ENCODE assay signal across 14 mouse cellular contexts in genomic region chr2:4399721-4400120, GRCm38 (mm10).
DNase-seq lines count a peak whose midpoint lies in the region; ATAC-seq and TF ChIP-seq lines count a peak whose summit lies in the region.
"Had no signal": no experiment of that assay in that cellular context is flagged by ENCODE, and none has a peak within 500 bp of the region (broad histone marks: within the 10 kb centered on the region; RNA-seq: fewer than 3 reads in every experiment).

No protein-coding gene starts in this region.

- H3K27me3 ChIP-seq in neural tube, embryonic 12.5 days (replicated peaks), result no peaks in the 10 kb centered on the region
- H3K27me3 ChIP-seq in hindbrain, embryonic 12.5 days, result no peaks in the 10 kb centered on the region
- no peaks in the 10 kb centered on the region for H3K27me3 ChIP-seq in midbrain, embryonic 11.5 days (ENCODE audit: control insufficient read depth, insufficient read depth, low read length)
- no peaks in the 10 kb centered on the region for H3K27me3 ChIP-seq in cerebellum, adult 2 months (ENCODE audit: control insufficient read depth, insufficient read depth, low read length)
- no peaks in the 10 kb centered on the region for H3K27me3 ChIP-seq in heart, embryonic 12.5 days (replicated peaks)
- H3K27me3 ChIP-seq: Patski; stomach, embryonic 15.5 days had no signal

- peaks cover 26% of the 10 kb centered on the region for H3K4me1 ChIP-seq in neural tube, embryonic 12.5 days
- H3K4me1 ChIP-seq in hindbrain, embryonic 12.5 days, result peaks cover 35% of the 10 kb centered on the region
- peaks cover 8% of the 10 kb centered on the region; the same call in 1 of the 2 replicates for H3K4me1 ChIP-seq in midbrain, embryonic 11.5 days (ENCODE audit: control insufficient read depth, insufficient read depth, low read length)
- no peaks in the 10 kb centered on the region for H3K4me1 ChIP-seq in cerebellum, adult 2 months (ENCODE audit: control insufficient read depth, insufficient read depth, low read length)
- H3K4me1 ChIP-seq in heart, embryonic 12.5 days (replicated peaks), result peaks cover 13% of the 10 kb centered on the region

- ATAC-seq in neural tube, embryonic 12.5 days (ENCODE audit: low FRiP score, low read depth), result no peak
- no peak for ATAC-seq in hindbrain, embryonic 12.5 days (ENCODE audit: low FRiP score)
- ATAC-seq in midbrain, embryonic 11.5 days (ENCODE audit: low FRiP score), result no peak
- ATAC-seq in megakaryocyte-erythroid progenitor cell, adult 5-6 weeks (replicated peaks; ENCODE audit: low FRiP score, low TSS enrichment, poor library complexity, severe bottlenecking), result no peak
- no peak for ATAC-seq in erythroblast, adult 5-6 weeks (replicated peaks; ENCODE audit: low FRiP score, poor library complexity, severe bottlenecking)
- ATAC-seq in heart, embryonic 12.5 days (ENCODE audit: insufficient number of reproducible peaks, low FRiP score), result no peak
- ATAC-seq: Patski had no signal

- H3K9me3 ChIP-seq in neural tube, embryonic 12.5 days, result no peaks in the 10 kb centered on the region
- no peaks in the 10 kb centered on the region for H3K9me3 ChIP-seq in hindbrain, embryonic 12.5 days (replicated peaks)
- H3K9me3 ChIP-seq in midbrain, embryonic 11.5 days (ENCODE audit: control insufficient read depth, low read length), result no peaks in the 10 kb centered on the region
- peaks cover 6% of the 10 kb centered on the region; the same call in 1 of the 2 replicates for H3K9me3 ChIP-seq in heart, embryonic 12.5 days (replicated peaks)
- H3K9me3 ChIP-seq: stomach, embryonic 15.5 days had no signal

- H3K4me3 ChIP-seq in neural tube, embryonic 12.5 days, result no peak overlapping the region
- no peak overlapping the region for H3K4me3 ChIP-seq in hindbrain, embryonic 12.5 days
- no peak overlapping the region for H3K4me3 ChIP-seq in midbrain, embryonic 11.5 days (ENCODE audit: low read depth, low read length)
- no peak overlapping the region for H3K4me3 ChIP-seq in cerebellum, adult 2 months (replicated peaks; ENCODE audit: insufficient read depth, low read depth, low read length)
- H3K4me3 ChIP-seq in heart, embryonic 12.5 days, result no peak overlapping the region
- H3K4me3 ChIP-seq: stomach, embryonic 15.5 days had no signal

- H3K36me3 ChIP-seq in neural tube, embryonic 12.5 days, result no peaks in the 10 kb centered on the region
- no peaks in the 10 kb centered on the region for H3K36me3 ChIP-seq in hindbrain, embryonic 12.5 days
- no peaks in the 10 kb centered on the region for H3K36me3 ChIP-seq in midbrain, embryonic 11.5 days (ENCODE audit: control insufficient read depth, insufficient read depth, low read length)
- H3K36me3 ChIP-seq in heart, embryonic 12.5 days, result no peaks in the 10 kb centered on the region
- H3K36me3 ChIP-seq: stomach, embryonic 15.5 days had no signal

- H3K4me2 ChIP-seq in neural tube, embryonic 12.5 days (replicated peaks), result 0 out of 2 replicates have a peak overlapping the region, but pooled peaks have one; percentile 75
- H3K4me2 ChIP-seq in hindbrain, embryonic 12.5 days (replicated peaks), result no peak overlapping the region
- H3K4me2 ChIP-seq in midbrain, embryonic 11.5 days, result no peak overlapping the region
- no peak overlapping the region for H3K4me2 ChIP-seq in heart, embryonic 12.5 days
- H3K4me2 ChIP-seq: stomach, embryonic 15.5 days had no signal

- TF ChIP-seq CTCF in cerebellum, adult 2 months (IDR thresholded peaks at IDR 0.05; ENCODE audit: borderline replicate concordance, insufficient read depth, low read depth, low read length), result no peak

- no peak overlapping the region for H3K9ac ChIP-seq in neural tube, embryonic 12.5 days
- H3K9ac ChIP-seq in hindbrain, embryonic 12.5 days, result no peak overlapping the region
- H3K9ac ChIP-seq in midbrain, embryonic 11.5 days (ENCODE audit: low read length), result no peak overlapping the region
- H3K9ac ChIP-seq in heart, embryonic 12.5 days, result no peak overlapping the region
- H3K9ac ChIP-seq: stomach, embryonic 15.5 days had no signal

- DNase-seq in neural tube, embryonic 10.5 days (ENCODE audit: extremely low spot score, low spot score), result no peak
- peak; percentile 82 for DNase-seq in midbrain, embryonic 11.5 days (ENCODE audit: low spot score, missing footprints)
- DNase-seq in cerebellum, adult 2 months, result no peak
- DNase-seq: adrenal gland, adult 2 months; cerebellum, postnatal 10 days; kidney, postnatal 10 days; lung, postnatal 10 days had no signal

- no peak overlapping the region for H3K27ac ChIP-seq in neural tube, embryonic 12.5 days
- peak overlapping the region; percentile 96; the same call in 1 of the 2 replicates for H3K27ac ChIP-seq in hindbrain, embryonic 12.5 days
- no peak overlapping the region for H3K27ac ChIP-seq in midbrain, embryonic 11.5 days (ENCODE audit: low read depth, low read length)
- no peak overlapping the region for H3K27ac ChIP-seq in cerebellum, adult 2 months (ENCODE audit: insufficient read depth, low read length)
- H3K27ac ChIP-seq in heart, embryonic 12.5 days (ENCODE audit: poor library complexity, severe bottlenecking), result no peak overlapping the region

- TF ChIP-seq POLR2A in cerebellum, adult 2 months (IDR thresholded peaks at IDR 0.05; ENCODE audit: borderline replicate concordance, insufficient read depth, low read length), result no peak

- WGBS in neural tube, embryonic 12.5 days, result 52% methylated on average over 1 of the region's 1 CpGs
- 67% methylated on average over 1 of the region's 1 CpGs for WGBS in hindbrain, embryonic 12.5 days
- WGBS in midbrain, embryonic 11.5 days, result 70% methylated on average over 1 of the region's 1 CpGs
- WGBS in cerebellum, adult 2 months, result 92% methylated on average over 1 of the region's 1 CpGs
- 36% methylated on average over 1 of the region's 1 CpGs for WGBS in heart, embryonic 12.5 days
